Comparison of ENCODE assay signal across 22 mouse cellular contexts in the genomic region with DNA sequence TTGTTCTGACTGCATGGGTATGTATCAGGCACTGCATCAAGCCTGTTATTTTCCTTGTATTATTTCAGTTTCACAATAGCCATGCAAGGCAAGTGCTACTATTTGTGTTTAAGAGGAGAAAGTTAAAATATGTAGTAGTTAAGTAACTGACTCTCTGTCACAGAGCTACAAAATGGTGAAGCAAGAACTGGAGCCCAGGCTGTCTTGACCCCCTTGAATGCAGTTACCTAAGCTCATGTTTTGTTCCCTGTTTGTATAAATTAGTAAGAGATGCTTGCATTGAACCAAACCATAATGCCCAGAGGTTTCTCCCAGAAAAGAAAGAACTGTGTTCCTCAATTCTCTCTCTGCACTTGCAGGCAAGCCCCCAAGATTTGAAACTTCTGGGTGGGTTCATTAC. TPM values are rescaled to one million over a fixed set of nuclear protein-coding genes. Genes with fewer than 3 reads are reported as not detected.
DNase-seq lines count a peak whose midpoint lies in the region; ATAC-seq and TF ChIP-seq lines count a peak whose summit lies in the region.
"Had no signal": no experiment of that assay in that cellular context is flagged by ENCODE, and none has a peak within 500 bp of the region (broad histone marks: within the 10 kb centered on the region; RNA-seq: fewer than 3 reads in every experiment).

No protein-coding gene starts in this region.

- H3K36me3 ChIP-seq in midbrain, embryonic 11.5 days (ENCODE audit: control insufficient read depth, insufficient read depth, low read length): no peaks in the 10 kb centered on the region
- H3K36me3 ChIP-seq in midbrain, embryonic 15.5 days (replicated peaks): 0 out of 2 replicates have a peak, but pooled peaks cover 2% of the 10 kb centered on the region
- H3K36me3 ChIP-seq in forebrain, embryonic 15.5 days: no peaks in the 10 kb centered on the region; the same call in 1 of the 2 replicates
- H3K36me3 ChIP-seq in limb, embryonic 10.5 days: no peaks in the 10 kb centered on the region
- H3K36me3 ChIP-seq: forebrain, embryonic 10.5 days had no signal

- intact Hi-C loops in gastrocnemius, adult 2 months (cut with DNase I): no loop called here
- intact Hi-C loops in gastrocnemius, postnatal 36 days (cut with DNase I): no loop called here

- no peak overlapping the region; the same call in 1 of the 2 replicates for H3K4me3 ChIP-seq in gastrocnemius, adult 2 months
- no peak overlapping the region for H3K4me3 ChIP-seq in midbrain, embryonic 11.5 days (ENCODE audit: low read depth, low read length)
- H3K4me3 ChIP-seq in midbrain, embryonic 15.5 days: no peak overlapping the region
- no peak overlapping the region for H3K4me3 ChIP-seq in forebrain, embryonic 15.5 days
- no peak overlapping the region for H3K4me3 ChIP-seq in limb, embryonic 10.5 days
- H3K4me3 ChIP-seq: embryonic facial prominence, embryonic 13.5 days; erythroblast, embryonic 14.5 days; forebrain, embryonic 10.5 days; heart, embryonic 10.5 days; hindbrain, embryonic 10.5 days had no signal

- peak overlapping the region; percentile 16 for H3K27ac ChIP-seq in gastrocnemius, adult 2 months
- H3K27ac ChIP-seq in midbrain, embryonic 11.5 days (ENCODE audit: low read depth, low read length): no peak overlapping the region
- no peak overlapping the region for H3K27ac ChIP-seq in midbrain, embryonic 15.5 days
- no peak overlapping the region for H3K27ac ChIP-seq in forebrain, embryonic 15.5 days (replicated peaks)
- no peak overlapping the region for H3K27ac ChIP-seq in limb, embryonic 10.5 days
- H3K27ac ChIP-seq: embryonic facial prominence, embryonic 13.5 days; forebrain, embryonic 10.5 days; heart, embryonic 10.5 days; hindbrain, embryonic 10.5 days; hindbrain, embryonic 14.5 days had no signal

- peaks cover 4% of the 10 kb centered on the region; the same call in 1 of the 2 replicates for H3K4me1 ChIP-seq in midbrain, embryonic 11.5 days (ENCODE audit: control insufficient read depth, insufficient read depth, low read length)
- peaks cover 7% of the 10 kb centered on the region for H3K4me1 ChIP-seq in midbrain, embryonic 15.5 days
- peaks cover 9% of the 10 kb centered on the region for H3K4me1 ChIP-seq in forebrain, embryonic 15.5 days
- H3K4me1 ChIP-seq in limb, embryonic 10.5 days: peaks cover 9% of the 10 kb centered on the region
- H3K4me1 ChIP-seq: embryonic facial prominence, embryonic 13.5 days had no signal

- TF ChIP-seq CTCF in gastrocnemius, adult 2 months (IDR thresholded peaks at IDR 0.05): no peak

- H3K9me3 ChIP-seq in midbrain, embryonic 11.5 days (ENCODE audit: control insufficient read depth, low read length): no peaks in the 10 kb centered on the region
- no peaks in the 10 kb centered on the region for H3K9me3 ChIP-seq in midbrain, embryonic 15.5 days
- no peaks in the 10 kb centered on the region for H3K9me3 ChIP-seq in forebrain, embryonic 15.5 days
- H3K9me3 ChIP-seq in limb, embryonic 10.5 days (replicated peaks): no peaks in the 10 kb centered on the region
- H3K9me3 ChIP-seq: embryonic facial prominence, embryonic 13.5 days; forebrain, embryonic 10.5 days; heart, embryonic 10.5 days; hindbrain, embryonic 10.5 days had no signal

- H3K9ac ChIP-seq in midbrain, embryonic 11.5 days (ENCODE audit: low read length): no peak overlapping the region
- no peak overlapping the region for H3K9ac ChIP-seq in midbrain, embryonic 15.5 days
- H3K9ac ChIP-seq in forebrain, embryonic 15.5 days (replicated peaks): no peak overlapping the region
- H3K9ac ChIP-seq: embryonic facial prominence, embryonic 13.5 days; hindbrain, embryonic 14.5 days had no signal

- ATAC-seq in midbrain, embryonic 11.5 days (ENCODE audit: low FRiP score): no peak
- ATAC-seq in midbrain, embryonic 15.5 days (replicated peaks): no peak
- peak; percentile 37 for ATAC-seq in granulocyte monocyte progenitor cell, adult 5-6 weeks (replicated peaks; ENCODE audit: poor library complexity, severe bottlenecking)
- no peak for ATAC-seq in forebrain, embryonic 15.5 days (replicated peaks)
- ATAC-seq: activated CD4-positive, CD25-positive, alpha-beta regulatory T cell, adult 4 months; forebrain, embryonic 14.5 days; intestine, embryonic 16.5 days; Patski had no signal

- H3K27me3 ChIP-seq in midbrain, embryonic 11.5 days (ENCODE audit: control insufficient read depth, insufficient read depth, low read length): peaks cover 7% of the 10 kb centered on the region; the same call in 1 of the 2 replicates
- H3K27me3 ChIP-seq in midbrain, embryonic 15.5 days (replicated peaks): 0 out of 2 replicates have a peak, but pooled peaks cover 6% of the 10 kb centered on the region
- no peaks in the 10 kb centered on the region for H3K27me3 ChIP-seq in forebrain, embryonic 15.5 days
- peaks cover 17% of the 10 kb centered on the region for H3K27me3 ChIP-seq in limb, embryonic 10.5 days (ENCODE audit: low read depth, poor library complexity, severe bottlenecking)
- H3K27me3 ChIP-seq: CH12.LX, Patski had no signal

- no peak overlapping the region for H3K4me2 ChIP-seq in midbrain, embryonic 11.5 days
- no peak overlapping the region for H3K4me2 ChIP-seq in midbrain, embryonic 15.5 days
- H3K4me2 ChIP-seq in forebrain, embryonic 15.5 days (replicated peaks): no peak overlapping the region
- H3K4me2 ChIP-seq: embryonic facial prominence, embryonic 13.5 days; hindbrain, embryonic 14.5 days had no signal

- no peak for DNase-seq in gastrocnemius, adult 2 months
- DNase-seq in gastrocnemius, postnatal 36 days: no peak
- DNase-seq in midbrain, embryonic 11.5 days (ENCODE audit: low spot score, missing footprints): peak; percentile 69
- no peak for DNase-seq in limb, embryonic 10.5 days (ENCODE audit: low spot score)
- DNase-seq: adrenal gland, postnatal 25 days; cerebellum, adult 11 months; cerebellum, adult 8-10 months; cerebellum, postnatal 14 days had no signal

RNA-seq across cellular contexts. Expression of gene Sdccag8, which starts 18.8 kb away (rescaled TPM):
- 1 to 10 TPM; 4.0 to 4.9 TPM for total RNA-seq in gastrocnemius, adult 2 months (2021)
- 1 to 10 TPM; 3.0 to 5.7 TPM for total RNA-seq in gastrocnemius, postnatal 36 days (2021)
- 29.4 and 30.1 TPM in 2 replicates for polyA plus RNA-seq in midbrain, embryonic 11.5 days (2014; fragmentation: Nextera tagmentation; extraction: Ambion mirVana)
- polyA plus RNA-seq in midbrain, embryonic 15.5 days (2015; fragmentation: Nextera tagmentation; extraction: Ambion mirVana): 27.8 and 28.2 TPM in 2 replicates
- total RNA-seq in granulocyte monocyte progenitor cell, adult 5-6 weeks (2014; fragmentation: Nextera tagmentation): 10.5 and 15.8 TPM in 2 replicates
- 20.6 and 23.4 TPM in 2 replicates for total RNA-seq in granulocyte monocyte progenitor cell, adult 5-6 weeks (2017)
- 33.8 and 33.9 TPM in 2 replicates for polyA plus RNA-seq in forebrain, embryonic 15.5 days (2015; fragmentation: Nextera tagmentation; extraction: Ambion mirVana)
- 11.4 and 11.6 TPM in 2 replicates for polyA plus RNA-seq in limb, embryonic 10.5 days (2016; fragmentation: Nextera tagmentation; extraction: Ambion mirVana)

RNA-seq across cellular contexts. Expression of gene Cep170, which starts 19.4 kb away (rescaled TPM):
- 10 to 100 TPM; 14.5 to 16.2 TPM for total RNA-seq in gastrocnemius, adult 2 months (2021)
- 10 to 100 TPM; 16.0 to 17.3 TPM for total RNA-seq in gastrocnemius, postnatal 36 days (2021)
- polyA plus RNA-seq in midbrain, embryonic 11.5 days (2014; fragmentation: Nextera tagmentation; extraction: Ambion mirVana): 69.2 and 80.3 TPM in 2 replicates
- polyA plus RNA-seq in midbrain, embryonic 15.5 days (2015; fragmentation: Nextera tagmentation; extraction: Ambion mirVana): 133 and 138 TPM in 2 replicates
- 39.6 and 41.9 TPM in 2 replicates for total RNA-seq in granulocyte monocyte progenitor cell, adult 5-6 weeks (2014; fragmentation: Nextera tagmentation)
- total RNA-seq in granulocyte monocyte progenitor cell, adult 5-6 weeks (2017): 33.1 and 40.9 TPM in 2 replicates
- 141 and 149 TPM in 2 replicates for polyA plus RNA-seq in forebrain, embryonic 15.5 days (2015; fragmentation: Nextera tagmentation; extraction: Ambion mirVana)
- 22.7 and 31.0 TPM in 2 replicates for polyA plus RNA-seq in limb, embryonic 10.5 days (2016; fragmentation: Nextera tagmentation; extraction: Ambion mirVana)
